Mouse (Mus musculus): ENCODE results near the gene Btg4.

Btg4 gene

DNA sequence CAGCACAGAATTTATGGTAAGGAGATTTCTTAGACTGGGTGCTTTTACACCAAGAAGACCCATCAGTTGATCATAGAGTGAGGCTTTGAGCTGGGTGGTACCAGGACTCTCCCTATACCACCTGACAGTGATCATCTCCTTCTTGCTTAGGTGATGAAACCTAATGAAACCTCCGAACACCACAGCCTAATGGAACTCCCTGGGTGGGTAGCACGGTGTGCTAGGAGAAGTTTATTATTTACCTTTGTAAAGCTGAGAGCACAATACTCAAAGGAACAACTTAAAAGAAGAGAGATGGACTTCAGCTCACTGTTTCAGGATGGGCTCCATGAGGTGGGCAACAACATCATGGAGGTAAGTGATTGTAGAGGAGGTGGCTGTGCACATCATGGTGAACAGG lies at the start of gene Btg4:
Btg4 (plus strand) TSS at position 301 of the 400 bp plus-strand sequence.
- DNase-seq: no peak

DNA sequence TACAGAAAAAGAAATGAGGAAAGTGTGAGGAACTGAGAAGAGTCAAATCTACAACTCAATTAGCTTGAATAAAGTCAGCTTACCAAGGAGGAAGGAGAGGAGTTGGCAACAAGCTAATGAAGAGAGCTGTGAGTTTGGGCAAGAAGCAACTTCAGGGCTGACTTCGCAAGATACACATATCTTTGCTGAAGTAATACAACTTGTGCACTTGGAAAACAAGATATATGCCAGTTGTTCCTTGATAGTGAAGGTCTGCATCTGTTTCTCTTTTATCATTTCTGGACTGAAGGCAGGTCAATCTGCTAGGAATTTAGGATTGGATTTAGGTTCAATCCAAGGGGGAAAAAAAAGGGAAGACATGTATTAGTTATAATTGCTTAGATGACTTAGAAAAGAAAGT lies 47.1 kb upstream of the Btg4 start:
- DNase-seq: no peak

DNA sequence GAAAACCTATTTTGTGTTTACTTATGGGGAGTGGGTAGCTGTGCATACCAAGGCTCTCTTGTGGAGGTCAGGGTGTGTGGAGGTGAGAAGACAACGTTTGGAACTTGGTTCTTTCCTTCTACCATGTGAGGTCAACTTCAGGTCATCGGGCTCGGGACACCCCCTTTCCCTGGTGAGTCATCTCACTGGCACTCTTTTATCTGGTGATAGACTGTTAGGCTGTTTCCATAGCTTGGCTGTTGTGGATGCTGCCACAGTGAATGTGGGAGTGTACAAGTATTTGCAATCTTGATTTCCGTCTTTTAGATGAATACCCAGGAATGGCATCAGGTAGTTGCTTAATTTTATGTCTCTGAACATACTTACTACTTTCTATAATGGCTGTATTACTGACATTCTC lies 45.0 kb upstream of the Btg4 start:
- DNase-seq: no peak

DNA sequence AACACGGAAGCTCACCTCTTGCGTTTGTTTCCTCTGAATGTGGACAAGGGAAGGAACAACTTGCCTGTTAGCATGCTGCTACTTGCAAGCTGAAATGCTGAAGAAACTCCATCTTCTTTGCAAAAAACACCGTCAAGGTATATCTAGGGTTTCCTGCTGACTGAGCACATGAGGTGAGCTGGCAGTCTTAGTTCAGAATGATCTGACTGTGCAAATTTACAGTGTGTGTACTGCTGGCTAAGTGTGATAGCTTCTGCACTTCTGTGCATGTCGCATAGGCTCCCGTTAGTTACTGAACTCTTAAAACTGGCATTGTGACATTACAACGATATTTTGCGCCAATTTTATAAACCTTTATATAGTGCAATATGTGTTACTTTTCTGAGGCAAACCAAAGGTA lies 41.0 kb upstream of the Btg4 start:
- DNase-seq: no peak

DNA sequence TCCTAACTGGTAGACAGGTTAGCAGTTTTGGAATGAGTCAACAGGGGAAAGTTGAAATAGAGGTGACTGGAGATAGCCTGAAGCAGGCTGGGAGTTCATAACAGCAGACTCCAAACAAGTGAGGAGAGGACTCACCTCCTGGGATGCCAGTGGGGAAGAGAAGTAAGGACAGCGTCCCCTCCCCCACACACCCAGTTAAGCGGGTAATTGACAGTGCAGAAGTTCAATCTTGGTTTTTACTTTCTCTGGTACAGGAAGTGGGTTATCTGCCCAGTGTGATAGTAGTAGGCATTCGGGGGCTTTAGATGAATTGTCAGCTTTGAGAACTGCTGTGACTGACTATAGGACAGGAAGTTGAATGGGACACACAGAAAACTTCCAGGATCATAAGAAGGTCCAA lies 40.4 kb upstream of the Btg4 start:
- peak in 1 of 2 experiments; percentile 16 for DNase-seq

DNA sequence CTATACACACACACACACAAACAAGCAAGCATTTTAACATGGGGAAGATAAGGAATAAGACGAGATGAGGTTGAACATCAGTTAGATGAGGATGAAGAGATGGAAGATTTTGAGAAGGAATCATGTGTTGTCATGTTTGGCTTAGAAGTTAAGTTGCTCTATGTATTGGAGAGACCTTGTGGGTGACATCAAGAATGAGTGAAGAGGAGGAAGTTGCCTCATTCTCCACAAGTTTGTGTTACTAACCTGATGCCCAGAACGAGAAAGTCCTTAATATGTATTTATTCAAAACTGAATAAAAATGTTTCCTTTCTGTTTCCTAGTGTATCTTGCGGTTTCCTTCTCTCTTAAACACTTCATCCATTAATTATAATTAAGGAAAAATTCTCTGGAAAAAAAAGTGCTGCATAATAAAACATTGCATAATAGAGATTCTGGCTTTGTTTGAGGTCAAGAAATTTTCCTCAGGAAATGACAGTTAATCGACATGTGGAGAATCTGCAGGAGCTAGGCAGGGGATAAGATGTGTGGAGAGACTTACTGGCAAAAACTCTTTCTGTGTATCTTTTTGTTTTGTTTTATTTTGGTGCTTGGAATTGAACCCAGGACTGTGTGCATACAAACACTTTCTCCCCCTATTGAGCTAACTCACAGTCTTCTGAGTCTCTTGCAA lies 39.4 kb upstream of the Btg4 start:
- no peak for DNase-seq

DNA sequence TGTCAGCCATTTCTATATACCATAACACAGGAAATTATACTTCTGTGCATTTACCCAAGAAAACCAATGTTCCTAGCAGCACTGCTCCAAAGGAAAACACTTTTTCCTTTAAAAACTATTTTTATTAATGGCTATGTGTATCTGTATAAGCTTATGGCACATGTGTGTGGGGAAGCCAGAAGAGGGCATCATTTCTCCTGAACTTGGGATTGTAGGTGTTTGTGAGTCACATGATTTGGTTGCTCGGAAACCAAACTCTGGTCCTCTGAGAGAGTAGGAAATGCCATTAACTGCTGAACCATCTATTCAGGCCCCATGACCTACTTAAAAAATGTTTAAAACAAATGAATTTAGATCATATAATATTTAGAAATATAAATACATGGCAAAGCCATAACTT lies 33.7 kb upstream of the Btg4 start:
- no peak for DNase-seq

DNA sequence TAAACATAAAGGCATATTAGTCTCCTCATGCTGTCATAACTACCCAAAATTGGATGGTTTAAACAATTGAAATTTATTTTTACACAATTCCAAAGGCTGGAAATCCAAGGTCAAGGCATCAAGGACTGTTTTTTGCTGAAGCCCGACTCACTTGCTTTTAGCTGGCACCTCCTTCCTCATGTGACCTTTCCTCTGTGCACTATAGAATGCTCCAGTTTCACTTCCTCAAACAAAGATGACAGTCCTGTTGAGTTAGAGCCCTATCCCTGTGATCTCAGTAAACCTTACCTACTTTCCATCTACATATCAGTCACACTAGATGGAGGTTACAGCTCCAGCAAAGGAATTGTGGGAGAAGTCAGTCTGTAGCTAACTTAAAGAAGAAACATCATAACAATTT lies 30.6 kb upstream of the Btg4 start:
- peak; percentile 48 to 60 for DNase-seq

DNA sequence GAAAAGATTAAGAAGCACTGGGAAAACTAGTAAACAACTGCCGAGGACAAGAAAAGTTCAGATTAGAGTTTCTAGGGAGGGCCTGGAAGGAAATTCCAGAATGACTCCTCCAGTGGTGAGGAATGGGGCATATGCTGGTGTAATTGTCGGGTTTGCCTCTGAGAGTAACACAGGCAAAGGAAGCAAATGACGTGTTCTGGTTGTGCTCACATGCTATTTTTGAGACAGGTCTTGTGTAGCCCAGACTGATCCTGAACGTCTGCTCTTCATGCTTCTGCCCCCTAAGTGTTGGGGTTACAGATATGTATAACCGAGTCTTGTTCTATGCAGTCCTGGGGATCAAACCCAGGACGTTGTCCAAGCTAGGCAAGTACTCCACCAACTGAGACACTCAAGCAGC lies 29.1 kb upstream of the Btg4 start:
- DNase-seq: no peak

DNA sequence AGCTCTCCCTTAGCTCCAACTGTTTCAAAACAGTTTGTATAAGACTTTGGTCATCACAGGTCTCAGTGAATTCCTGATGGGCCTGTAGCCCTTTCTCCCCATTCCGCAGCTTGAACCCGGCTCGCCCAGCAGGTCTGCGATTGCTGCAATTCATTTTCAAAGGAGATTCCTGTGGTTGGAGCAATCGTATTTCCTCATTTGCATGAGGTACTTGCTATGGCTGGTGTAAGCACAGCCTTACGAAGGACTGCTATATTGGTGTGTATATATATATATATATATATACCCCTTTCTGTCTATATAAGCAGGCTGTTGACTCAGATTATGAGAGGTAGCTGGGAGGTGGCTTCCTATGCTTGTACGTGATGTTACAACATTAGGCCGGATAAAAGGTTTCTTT lies 28.4 kb upstream of the Btg4 start:
- no peak for DNase-seq

DNA sequence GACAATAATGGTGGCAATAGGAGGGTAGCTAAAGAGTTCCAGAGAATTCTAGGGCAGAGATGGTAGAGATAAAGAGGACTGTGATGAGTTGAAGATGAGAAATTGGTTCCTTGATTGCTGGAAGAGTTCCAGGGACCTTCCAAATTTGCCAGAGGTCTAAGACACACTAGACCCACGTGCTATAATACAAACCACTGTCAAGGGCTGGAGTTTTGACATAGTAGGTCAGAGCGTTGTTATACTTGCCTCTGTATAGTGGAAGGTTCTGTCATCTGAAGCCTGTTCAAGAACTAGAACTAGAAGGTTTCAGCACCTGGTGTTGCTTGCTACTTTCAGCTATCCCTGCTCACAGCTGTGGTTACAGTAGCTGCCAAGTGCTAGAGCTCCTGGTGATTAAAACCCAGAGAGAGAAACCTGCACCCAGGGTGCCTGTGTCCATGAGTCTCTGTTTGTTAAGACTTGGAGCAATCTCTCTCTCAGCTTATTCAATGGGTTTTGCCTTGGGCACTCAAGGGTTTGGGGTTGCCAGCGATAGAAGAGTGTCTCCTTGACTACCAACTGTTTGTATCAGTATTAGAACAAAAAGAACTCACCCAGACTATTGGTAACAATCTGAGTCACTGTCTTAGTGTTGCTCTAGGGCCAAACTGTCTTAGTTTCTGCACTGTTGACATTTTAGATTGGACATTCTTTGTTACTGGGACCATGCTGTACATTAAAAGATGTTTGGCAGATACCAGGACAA lies 27.7 kb upstream of the Btg4 start:
- DNase-seq: no peak

DNA sequence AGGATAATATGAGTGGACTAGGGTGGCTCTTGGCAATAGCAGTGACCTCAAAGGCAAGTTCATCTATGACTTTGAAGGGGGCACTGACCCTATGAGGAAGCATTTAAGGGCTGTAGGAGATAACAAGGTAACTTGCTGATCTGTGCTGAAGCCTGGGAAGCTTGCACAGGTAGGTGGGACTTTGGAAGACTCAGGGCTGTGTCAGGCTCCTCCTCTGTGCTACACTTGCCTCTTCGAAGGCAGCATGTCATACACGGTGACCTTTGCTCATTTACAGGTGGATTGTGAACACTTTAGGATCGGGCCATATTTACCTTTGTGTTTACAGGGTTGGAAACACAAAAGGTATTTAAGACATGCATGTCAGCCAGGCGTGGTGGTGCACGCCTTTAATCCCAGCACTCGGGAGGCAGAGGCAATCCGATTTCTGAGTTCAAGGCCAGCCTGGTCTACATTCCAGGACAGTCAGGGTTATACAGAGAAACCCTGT lies 19.2 kb upstream of the Btg4 start:
- no peak for DNase-seq

DNA sequence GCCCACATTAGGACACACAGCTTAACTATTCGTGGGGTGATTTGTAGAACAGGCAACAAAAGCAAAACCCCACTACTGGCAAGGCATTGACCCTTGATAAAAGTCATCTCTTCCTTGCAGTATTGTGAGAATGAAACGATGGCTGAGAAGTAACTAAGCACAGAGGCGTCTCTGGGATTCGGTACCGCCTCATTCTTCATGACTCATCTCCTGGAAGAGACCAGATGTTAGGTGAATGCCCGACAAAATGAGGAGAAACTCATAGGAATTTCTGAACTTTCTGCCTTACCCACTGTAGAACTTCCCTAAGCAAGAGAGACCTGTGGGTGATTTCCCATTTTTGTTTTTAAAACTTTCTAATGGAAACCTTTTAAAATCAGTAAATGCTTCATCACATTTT lies 18.6 kb upstream of the Btg4 start:
- DNase-seq: no peak

DNA sequence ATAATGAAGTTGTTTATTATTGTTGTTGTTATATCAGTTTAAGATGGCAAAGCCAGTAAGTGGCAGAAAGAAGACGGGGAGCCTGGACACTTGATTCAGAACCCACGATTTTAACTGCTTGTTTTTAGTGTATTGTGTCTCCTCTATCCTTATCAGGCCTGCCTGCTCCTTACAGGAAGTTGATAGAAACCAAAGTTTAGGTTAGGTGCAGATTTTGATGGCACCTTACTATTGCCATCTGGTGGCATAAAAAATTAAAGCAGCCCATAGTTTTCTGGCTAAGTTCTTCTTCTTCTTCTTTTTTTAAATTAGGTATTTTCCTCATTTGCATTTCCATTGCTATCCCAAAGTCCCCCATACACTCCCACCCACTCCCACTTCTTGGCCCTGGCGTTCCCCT lies 8.5 kb upstream of the Btg4 start:
- peak; percentile 34 to 41 for DNase-seq

DNA sequence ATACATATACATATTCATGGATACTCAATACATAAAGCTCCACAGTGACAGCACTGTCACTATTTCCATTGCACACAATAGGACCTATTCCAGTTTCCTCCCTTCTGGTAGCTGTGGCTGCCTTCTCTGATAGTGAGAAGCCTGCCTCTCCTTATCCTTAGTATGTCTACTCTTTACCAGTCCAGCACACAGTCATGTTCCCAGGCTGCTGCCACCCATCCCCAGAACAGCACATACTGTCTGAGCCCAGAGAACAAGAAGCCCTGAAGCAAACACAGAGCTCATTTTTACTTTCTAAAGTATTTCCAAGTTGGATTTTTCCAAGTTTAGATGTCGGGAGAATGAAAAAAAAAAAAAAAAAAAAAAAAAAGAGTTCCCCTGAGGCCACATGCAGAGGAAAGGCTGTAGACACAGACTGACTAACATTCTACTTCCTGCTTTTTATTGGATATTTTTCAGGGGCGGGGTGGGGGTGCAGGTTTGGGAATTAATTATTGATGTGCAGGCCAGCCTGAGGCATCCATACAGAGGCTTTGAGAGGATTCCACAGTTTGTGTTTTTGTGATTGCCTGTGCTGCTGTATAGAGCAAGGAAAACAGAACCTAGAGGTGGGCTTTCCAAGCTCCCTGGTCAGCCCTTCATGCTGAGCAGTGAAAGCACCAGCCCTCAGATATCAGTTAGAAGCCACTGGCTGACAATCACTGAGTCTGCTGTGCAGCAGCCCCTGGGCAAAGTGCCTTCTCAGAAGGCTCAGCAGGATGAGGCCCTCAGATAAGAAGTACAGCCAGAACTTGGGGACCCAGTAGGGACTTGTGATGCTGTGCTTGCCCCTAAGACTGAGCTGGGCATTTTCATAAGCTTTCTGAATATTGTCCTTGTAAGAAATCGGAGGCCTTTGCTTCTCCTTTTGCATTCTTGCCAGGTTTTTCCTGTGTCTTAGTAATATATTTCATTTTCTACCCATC lies 4.1 kb upstream of the Btg4 start:
- DNase-seq: no peak

DNA sequence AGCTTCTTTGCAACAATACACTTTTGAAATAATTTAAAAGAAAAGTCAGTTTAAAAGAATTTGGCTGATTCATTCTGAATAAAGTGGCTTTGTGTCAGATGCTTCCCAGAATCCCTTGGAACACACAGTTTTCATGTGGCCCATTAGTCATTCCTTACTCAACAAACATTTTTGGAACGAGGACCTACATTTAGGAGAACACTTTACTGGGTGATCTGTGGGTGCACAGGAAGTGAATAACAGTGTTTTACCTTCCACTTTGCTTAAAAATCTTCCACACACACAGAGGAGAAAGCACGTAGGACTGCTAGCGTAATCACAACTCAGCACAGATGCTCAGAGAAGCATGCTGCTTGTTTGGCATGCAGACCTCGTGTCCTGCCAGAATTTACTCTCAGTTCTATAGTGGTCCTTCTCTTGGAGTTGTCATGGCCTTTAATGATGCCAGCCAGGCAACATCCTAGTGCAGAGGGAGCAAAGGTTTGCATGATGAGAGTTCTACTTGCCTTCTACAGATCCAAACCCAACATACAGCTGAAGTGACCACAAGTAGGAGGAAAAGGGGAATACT lies 1.7 kb upstream of the Btg4 start:
- DNase-seq: no peak

DNA sequence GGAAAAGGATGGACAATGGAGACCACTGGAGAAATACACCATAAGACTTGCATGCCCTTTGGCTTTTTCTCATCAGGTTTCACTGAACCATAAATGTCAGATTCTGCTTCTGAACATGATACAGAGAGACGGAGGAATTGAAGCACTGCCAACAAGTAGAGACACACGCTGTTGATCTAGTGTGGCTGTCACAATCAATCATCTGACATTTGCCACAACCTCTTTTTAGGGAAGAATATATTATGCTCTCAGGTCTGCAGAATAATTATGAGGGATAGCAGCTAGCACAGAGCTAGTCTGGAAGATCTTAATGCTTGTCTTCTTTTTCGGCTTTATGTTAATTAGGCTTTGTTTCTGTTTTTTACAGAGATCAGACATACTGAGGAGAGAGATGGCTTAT lies 7.5 kb downstream of the Btg4 start:
- no peak for DNase-seq

DNA sequence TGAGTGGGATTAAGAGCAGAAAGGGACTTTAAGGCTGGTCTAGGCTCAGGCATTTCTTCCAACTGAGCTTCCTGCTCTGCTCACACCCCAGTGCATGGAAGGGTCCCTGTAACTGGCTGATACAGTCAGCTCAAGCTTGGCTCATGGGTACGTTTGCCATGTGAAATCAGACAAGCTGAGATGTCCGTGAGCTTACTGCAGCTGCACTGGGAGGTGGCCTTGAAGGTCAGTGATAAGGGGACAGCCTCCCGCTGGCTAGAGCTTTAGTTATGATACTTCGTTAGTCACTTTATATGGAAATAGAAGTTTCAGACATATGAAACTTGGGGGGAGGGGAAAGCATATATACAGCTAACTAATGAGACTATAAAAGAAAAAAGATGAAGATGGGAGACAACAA lies 10.1 kb downstream of the Btg4 start:
- DNase-seq: no peak

DNA sequence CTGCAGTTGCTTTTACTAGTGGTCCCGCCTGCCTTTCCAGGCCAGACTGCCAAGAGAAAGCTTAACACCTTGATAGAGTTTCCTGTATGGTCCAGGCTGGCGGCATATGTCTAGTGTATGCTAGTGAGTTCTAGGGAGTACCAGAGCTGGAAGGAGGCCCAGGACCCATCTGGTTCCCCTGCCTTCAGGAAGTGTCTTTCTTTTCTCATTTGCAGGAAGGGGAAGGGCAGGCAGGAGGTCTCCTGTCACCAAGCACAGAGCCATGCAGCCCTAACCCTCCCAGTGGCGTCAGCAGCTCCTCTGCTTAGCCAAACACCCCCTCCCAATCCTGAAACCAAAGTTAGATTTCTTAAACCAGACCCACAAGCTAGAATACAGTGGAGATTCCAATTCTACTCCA lies 15.1 kb downstream of the Btg4 start:
- DNase-seq: no peak

DNA sequence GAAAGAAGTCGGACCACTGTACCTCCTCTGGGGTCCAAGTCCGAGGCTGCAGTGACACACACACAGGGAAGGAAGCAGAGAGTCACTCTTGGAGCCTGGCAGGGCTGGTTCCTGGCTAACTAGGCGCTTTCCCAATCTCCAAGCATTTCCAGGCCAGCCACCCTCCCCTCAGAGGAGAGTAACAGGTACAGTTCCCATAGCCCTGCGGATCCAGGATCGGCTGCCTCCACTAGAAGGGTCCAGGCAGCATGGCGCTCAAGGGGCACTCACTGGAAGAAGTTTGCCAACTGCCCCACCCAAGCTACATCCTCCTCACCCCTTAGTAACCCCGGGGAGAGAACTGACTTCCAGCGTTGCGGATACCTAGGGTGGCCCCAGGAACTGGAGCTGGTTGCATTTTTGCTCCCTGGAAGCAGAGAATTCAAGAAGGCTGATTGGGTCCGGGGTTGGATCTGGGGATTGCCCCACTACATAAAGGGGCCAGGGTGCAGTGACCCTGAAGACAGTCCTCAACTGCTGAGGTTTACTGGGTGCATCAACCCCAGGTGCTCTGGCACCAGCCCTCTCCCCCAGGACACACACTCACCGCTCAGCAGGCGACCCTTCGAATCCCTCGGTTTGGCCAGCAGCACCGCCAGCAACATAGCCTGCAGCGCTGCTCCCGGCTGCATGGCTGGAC lies 15.7 kb downstream of the Btg4 start:
- DNase-seq: peak; percentile 2 to 12

DNA sequence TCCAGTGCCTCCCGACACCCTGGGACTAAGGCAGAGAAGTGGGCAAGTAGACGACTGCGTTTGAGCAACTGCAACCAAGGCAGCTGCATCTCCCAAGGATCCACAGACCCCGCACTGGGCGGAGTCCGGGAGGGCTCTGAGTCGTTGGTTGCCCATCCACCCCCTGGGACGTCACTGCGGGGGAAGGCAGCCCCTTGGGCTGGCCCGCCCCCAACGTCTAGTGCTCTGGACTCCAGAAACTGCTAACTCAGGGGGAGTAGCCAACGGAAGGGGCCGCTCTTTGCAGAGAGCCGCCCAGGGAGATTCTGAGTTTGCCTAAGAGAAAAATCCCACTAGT lies 16.2 kb downstream of the Btg4 start, which contains the start of gene Layn:
Layn (minus strand) TSS at position 116 of the 337 bp plus-strand sequence.
- peak; percentile 30 to 31 for DNase-seq

DNA sequence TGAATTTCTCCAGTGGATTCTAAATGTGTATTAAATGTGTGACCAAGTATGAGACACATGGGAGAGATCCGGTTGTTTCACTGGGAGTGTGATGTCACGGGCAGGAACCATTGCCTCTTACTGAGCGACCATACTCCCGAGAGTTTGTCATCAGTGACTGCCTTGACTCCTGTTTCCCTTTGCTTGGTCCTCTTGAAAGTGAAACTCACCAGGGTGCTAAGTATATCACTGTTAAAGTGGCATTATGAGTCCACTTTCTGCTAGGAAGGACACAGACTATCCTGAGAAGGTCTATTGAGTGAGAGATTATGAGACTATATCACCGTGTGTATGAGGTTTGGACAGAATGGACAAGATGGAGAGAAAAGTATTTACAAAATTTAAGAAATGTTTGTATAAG lies 20.9 kb downstream of the Btg4 start:
- DNase-seq: no peak

DNA sequence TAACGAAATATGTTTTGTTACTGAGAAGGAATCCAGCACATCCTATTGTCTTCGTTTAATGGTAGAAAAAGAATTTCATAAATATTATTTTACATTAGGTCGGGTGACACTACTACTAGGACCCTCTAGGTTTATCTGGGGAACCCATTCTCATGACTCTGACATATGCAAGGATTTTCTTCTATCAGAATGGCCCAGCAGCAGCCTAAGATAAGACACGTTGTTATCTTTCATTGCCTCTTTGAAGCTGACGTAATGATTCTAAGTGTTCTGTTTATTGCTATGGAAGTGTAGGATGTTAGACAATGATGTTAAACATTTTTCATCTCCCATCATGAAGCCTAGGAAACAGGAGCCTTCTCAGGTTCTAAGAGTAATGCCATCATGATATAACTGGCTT lies 33.0 kb downstream of the Btg4 start:
- no peak for DNase-seq

Measured in B cell, adult 2 months (primary cell).